Mouse (Mus musculus): ENCODE measurements at regions not wholly inside any gene's neighbourhood (a gene's known extent, or its start where the extent isn't known, plus 50 kb on each side); places are given as distances from the start of the nearest gene placed in this dataset.

DNA sequence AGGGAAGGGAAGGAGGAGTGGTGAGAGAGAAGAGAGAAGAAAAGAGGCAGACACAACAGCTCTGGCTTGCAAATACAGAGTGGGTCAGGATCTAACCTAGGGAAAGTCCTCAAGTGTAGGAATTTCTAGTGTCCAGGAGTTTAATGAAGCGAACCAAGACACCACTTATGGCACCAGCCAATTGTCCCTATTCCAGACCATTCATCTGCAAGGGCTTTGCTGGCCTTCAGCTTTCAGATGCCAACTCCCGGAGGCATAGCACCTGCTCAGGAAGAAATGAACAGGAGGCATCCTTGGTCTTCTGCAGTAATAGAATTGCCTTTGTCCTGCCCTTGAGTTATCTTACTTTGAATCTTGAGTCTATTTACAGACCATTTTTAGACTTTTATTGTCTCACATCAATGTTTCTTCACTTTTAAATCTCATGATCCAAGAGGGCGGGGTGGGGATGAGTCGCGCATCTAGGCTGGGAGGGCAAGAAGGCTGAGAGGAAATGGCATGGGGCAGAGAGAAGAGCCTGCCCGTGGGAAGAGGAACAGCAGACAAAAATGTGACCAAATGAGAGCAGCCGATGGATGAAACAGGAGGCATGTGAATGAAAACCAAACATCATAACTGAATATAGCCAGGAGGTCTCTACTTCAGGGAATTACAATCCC lies 190.1 kb upstream of the Hmga2 start:
- DNase-seq (ENCODE audit: low spot score) = no peak

DNA sequence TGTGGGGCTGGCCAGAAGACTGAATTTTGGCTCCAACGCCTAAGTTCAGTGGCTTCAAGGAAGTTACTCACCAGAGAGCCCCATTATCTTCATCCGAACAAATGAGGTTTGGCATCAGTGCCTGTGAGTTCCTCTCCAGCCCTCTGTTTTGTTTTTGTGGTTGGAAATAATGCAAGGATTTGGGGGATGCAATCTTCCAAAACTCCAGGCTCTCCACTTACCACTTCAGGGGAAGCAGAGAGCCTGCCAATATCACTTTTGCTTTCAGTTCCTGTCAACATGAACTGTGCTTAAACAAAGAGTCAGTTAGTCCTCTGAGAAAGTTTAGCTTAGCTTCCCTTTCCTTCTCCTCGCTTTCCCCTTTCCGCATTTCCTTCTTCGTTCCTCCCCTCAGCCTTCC lies 189.4 kb upstream of the Hmga2 start:
- DNase-seq (ENCODE audit: low spot score) = no peak

DNA sequence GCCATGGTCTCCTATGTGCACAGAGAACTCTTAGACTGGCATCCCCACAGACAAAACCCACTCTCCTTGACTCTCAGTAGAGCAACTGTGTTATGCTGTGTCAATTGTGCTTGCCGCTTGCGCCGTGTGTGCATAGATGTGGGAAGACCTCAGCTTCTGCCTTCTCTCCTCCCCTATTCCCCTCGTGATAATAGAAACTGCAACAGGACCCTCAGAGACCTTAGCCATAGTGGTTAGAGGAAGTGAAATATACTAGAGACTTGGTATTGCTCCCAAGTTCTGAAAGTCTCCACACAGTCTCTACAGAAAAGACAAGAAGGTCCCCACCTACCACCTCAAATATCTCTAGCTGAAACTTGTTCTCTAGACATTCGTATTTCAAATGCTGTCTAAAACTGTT lies 188.2 kb upstream of the Hmga2 start:
- no peak for DNase-seq (ENCODE audit: low spot score)

DNA sequence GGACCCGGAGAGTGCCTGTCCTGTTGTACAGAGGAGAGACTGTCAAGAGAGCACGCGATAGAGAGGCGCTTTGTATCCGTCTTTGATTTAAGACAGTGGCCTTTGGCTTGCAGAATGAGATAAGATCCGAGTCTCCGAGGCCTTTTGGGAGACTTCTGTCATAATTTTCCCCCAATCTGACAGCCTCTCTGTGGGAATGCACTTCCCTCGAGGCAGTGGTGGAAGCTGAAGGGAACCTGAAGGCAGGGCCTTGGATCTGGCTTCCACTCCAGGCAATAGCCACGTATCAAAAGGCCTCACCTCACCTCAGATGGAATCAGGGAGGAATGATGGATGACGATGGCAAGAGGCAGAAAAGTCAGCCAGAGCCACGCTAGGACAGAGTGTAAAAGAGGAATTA lies 187.1 kb upstream of the Hmga2 start:
- DNase-seq (ENCODE audit: low spot score) = no peak

DNA sequence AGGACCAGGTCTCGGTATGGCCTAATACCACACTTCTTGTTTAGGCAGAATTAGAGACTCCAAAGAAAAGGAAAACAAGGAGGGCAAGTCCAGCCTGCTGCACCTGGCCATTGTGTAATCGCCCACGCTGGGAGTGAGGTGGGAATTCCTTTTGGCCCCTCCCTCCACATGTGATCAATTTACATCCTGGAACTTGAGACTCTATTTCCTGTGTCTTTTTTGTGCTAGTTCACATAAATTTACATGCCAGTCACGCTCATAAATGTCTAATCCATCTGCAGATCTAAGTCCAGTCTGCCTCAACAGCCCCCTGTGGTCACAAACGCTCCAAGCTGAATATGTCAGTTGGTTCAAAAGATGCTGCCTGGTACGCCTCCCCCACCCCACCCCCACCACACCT lies 184.2 kb upstream of the Hmga2 start:
- DNase-seq (ENCODE audit: low spot score) = no peak

DNA sequence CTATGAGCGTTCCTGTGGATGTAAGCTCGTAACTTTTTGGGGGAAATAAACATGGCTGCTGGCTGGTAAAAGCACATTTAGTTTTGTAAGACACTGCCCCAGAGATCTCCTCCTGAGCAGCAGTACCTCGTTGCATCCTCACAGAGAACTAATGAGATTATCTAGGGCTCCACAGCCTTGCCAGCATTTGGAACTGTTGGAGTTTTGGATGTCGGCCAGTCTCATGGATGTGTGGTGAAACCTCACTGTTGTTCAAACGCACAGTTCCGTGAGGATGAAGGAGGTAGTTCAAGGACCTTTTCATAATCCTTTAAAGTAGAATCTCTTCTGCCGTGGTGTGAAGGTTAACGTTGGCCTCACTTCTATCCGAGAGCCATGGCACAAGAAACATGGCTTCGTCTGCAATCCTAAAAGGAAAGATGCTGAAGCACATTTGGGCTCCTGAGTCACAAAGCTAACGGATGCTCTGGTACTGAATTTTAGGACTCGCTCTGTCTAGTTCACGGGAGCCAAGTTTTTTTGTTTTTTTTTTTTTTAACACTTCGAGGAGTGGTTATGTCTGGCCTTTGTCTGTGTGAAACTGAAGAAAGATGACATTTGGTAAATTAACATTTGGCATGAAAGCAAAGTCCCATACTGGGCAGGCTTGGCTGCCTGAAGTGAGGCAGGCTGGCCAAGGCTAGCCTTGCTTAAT lies 179.1 kb upstream of the Hmga2 start:
- no peak for DNase-seq (ENCODE audit: low spot score)

DNA sequence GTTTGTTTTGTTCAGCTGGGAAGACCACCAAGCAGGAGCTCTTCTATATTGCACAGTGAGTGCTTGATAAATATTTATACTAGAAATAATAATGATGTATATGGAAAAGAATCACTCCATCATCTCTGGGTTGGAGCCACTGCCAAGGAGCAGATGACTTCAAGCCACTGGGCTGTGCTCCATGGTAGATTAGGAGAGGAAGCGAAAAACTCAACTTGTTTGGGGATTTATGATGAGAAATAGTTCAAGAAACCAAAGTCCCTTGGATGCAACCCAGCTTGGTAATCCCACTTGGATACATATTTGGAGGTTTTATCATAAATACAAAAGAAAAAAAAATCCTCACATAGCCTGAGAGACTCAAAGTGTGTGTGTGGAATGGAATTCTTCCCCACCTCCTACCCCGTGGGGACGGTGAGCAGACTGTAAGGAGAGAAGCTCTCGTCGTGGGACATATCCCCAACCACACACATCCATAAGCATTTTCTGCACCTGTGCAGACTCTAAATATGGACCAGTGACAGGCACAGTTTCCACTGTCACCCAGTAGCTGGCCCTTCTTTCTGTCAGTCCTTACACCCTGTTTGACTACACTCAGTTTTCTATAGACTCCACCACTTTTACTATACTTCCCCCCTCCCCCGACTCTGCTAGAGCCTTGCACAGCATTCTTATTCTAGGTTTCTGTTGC lies 176.4 kb upstream of the Hmga2 start:
- DNase-seq (ENCODE audit: low spot score) = no peak

DNA sequence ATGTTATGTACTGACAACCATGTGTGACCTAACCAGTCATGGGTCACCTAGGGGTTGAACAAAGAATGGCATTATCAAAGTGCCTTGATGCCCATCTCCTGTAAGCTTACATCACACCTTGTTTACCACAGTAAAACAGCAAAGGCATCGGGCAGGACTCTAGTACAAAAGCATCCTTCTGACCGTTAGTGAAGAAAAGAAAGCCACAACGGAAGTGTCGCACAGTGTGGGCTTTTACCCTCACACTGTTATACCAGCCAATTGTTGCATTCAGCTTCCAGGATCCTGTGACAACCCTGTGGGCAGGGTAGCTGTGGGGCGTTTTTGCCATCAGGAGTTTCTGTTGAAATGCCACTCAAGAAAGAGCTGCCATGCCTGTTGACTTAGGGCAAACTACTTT lies 175.6 kb upstream of the Hmga2 start:
- DNase-seq (ENCODE audit: low spot score) = no peak

DNA sequence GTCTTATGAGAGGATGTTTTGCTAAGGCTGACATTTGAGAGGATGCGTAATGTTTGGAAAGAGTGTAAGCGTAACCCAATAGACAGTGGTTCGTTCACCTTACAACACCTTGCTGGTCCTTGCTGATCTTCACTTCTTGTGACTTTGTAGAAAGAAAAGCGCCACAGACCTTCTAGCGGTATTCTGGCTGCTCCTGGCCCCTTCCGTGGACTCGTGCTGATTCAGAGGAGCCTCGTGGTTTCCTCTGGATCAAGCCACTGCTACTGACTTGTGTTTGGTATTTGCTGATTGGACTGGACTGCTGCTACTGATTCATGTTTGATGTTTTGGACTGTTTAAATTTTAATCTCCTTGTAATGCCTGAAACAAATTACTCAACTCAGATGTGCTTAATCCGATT lies 174.1 kb upstream of the Hmga2 start:
- no peak for DNase-seq (ENCODE audit: low spot score)

DNA sequence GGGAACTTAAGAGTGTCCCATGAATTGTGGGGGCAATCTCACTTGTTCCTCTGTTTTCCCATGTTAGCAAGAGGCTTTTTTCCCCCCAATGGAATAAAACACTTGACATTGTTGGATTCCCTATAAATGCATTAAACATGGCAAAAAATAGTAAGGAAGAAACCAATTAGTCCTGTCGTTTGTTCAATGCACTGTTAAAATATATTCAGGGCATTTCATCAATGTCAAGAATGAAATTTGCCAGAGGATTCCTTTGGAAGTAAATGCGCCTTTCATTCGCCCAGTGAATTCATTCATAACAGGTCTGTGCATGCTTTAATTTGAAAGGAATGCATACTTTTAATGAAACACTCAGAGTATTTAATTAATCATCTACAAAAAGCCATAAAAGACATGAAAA lies 172.5 kb upstream of the Hmga2 start:
- DNase-seq (ENCODE audit: low spot score) = no peak

DNA sequence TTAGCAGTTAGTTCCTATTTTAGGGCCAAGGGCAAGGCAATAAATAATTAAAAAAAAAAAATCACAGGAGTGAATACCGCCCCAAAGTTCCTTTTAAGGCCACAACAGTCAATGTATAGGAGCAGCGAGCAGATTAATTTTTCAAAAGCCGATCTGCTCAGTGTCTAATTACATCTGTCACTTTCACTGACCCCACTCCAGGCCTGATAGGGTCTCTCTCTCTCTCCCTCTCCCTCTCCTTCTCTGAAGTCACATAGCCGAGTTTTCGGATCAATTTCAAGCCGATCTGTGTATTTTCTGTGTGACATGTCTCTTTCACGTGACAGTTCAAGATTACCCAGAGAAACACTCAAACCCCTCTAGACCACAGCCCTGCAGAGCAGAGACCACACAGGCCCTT lies 171.8 kb upstream of the Hmga2 start:
- no peak for DNase-seq (ENCODE audit: low spot score)

DNA sequence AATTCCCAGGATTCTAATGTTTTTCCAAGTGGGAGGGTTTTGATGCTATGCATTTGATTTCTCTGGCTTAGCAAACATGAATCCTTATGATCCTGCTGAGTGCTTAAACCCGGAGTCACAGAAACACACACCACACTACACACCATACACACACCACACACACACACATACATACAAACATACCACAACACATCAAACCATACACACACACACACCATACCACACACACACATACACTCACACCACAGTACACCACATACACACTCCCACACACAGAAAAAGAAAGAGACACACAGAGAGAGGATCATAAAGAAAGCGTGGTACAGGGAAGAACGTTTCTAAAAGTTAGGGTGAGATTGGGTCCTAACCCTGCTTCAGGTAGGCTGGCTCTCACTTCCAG lies 171.1 kb upstream of the Hmga2 start:
- no peak for DNase-seq (ENCODE audit: low spot score)

DNA sequence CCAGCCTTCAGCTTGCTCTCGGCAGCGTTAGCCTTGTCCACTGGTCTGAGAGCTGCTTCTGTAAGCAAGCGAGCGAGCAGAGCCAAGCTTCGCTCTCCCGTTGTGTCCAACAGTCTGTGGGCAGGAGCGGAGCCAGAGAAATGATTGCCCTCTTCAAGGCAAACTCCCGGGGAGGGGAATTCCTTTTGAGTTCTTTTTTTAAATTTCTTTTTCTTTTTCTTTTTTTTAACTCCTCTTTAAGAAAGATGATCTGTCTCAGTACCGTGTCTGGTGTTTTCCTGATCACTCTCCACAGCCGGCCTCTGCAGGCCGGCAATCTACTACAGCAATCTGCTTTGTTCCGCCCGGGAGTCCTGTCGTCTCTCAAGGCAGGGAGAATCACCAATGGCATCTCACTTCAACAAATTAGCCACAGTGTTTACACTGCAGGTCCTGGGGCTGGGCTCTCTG lies 170.6 kb upstream of the Hmga2 start:
- no peak for DNase-seq (ENCODE audit: low spot score)

DNA sequence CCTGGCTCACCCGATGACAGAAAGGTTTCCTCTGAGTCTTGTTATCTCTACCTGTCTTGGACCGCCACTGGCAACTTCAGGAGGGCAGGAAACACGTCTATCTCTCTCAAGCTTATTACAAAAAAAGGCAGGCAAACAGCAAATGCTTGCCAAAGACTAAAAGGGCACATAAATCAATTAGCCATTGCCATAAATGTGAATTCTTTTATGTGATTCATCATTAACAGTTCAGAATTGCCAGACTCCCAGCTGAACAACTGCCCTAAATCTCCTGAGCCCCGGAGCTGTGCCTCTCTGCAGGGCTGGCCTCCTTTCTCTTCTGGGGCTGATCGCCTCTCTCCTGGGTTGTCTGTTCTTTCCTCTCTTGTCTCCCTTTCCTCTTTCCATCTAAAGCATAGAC lies 164.6 kb upstream of the Hmga2 start:
- no peak for DNase-seq (ENCODE audit: low spot score)

DNA sequence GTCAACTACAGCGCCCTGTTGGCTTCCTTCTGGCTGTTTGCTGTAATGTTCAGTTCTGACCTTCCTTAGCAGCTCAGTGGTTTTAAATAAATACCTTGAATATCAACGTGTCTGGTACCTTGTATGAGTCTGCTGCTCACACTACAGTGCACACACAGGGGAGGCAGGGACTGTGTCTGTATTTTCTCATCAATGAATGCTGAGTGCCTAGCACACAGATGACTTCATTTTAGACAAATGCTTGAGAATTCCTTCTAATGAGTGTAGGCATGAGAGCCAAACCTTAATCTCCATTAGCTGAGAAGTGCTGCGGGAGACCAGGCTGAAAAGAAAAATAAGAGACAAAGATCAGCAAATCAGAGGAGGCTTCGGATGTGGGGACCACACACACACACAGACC lies 162.0 kb upstream of the Hmga2 start:
- DNase-seq (ENCODE audit: low spot score) = no peak

DNA sequence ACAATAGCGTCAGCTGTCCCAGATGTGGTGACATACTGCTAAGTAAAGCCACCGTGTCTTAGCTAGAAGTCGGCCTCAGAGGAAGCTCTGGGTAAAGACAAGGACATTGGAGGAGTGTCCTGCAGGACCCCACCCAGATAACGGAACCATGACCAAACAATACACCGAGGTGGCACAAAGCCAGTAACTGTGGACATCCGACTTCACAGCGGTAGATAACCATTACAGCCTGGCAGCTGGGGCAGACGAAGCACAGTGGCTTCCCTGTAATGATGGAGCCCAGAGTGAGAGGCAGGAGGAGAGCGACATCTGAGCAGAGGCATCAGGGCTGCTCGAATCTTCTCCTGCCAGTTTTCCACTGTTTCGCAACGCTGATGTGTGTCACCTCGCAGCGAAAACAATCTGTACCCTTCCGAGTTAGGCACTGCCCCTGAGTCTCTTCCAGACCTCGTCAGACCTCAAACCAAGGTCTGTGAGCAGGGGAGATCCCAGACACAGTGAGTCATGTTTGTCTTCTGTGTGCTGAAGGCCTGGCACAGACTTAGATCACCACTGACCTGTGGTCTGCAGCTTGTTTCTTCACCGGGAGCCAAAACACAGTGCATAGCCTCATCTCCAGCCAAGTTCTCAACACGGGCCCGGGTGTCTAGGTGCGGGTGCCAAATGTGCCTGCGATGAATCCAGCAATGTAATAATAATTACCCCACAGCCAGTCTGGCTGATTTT lies 159.7 kb upstream of the Hmga2 start:
- no peak for DNase-seq (ENCODE audit: low spot score)

DNA sequence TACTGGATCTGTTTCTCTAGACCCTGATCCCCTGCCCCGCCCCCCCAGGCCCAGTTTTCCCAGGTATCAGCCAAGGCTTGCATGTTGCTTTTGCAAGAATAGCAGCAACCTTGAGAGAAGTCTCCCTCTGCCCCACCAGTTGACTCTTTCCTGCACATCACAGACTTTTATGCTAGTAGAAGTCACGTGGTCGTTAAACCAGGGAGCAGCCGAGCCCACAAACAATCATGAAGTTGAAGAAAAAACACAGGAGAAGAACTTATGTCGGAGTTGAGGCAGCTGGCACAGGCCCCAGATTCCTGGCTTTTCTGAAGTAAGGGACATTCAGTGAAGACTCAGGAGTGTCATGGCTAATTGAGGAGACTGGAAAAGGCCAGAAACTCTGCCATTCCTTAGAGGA lies 158.9 kb upstream of the Hmga2 start:
- no peak for DNase-seq (ENCODE audit: low spot score)

DNA sequence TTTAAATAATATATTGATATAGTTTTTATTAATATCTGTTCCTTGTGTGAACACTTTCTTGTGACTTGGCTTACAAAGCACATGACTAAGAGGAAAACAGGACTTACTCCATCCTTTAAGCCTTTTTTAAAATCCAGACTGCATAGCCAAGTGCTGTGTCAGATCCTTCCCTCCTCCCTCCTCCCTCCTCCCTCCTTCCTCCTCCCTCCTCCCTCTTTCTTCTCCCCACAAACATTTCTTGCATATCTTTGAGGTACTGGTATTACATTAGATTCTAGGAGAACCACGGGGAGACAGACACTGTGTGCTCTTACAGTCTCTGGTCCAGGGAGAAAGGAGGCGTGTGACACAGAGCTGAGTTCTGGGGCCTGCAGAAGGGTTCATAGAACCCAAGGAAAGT lies 155.8 kb upstream of the Hmga2 start:
- DNase-seq (ENCODE audit: low spot score) = no peak

DNA sequence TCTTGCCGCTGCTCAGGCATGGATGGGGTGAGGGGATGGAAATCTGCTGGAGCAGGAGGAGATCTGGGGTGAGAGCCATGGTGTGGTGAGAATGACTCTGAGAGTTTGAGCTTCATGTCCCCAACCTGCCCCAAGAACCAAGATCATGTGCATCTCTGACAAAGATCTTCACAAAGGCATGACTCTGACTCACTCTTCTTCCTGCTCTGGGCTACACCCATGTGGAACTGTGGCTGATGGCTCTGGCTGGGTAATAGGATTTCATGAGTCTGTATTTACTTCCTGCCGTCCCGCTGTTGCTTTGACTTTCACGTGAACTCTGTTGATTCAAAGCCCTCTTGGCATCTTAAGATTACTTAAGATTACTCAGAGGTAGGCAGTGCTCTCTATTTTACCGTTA lies 151.8 kb upstream of the Hmga2 start:
- DNase-seq (ENCODE audit: low spot score) = peak; percentile 36

DNA sequence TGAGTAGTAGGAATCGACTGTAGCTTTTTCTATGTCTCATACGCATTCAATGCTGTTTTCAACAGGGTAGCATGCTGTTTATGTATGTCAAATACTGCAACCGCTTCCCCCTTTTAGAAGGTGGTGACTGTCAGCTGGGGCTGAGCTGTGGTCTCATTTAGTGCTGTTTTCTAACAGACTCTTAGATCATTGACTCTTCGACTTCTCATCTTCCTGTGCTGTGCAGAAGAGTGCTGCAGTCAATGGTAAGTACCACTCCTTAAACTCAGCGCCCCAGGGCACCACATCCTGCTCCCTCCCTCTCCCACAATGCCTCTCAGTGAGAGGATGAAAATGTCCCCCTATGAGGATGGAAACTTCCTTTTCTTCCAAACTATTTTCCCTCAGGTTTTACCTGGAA lies 149.2 kb upstream of the Hmga2 start:
- DNase-seq (ENCODE audit: low spot score) = peak; percentile 78

DNA sequence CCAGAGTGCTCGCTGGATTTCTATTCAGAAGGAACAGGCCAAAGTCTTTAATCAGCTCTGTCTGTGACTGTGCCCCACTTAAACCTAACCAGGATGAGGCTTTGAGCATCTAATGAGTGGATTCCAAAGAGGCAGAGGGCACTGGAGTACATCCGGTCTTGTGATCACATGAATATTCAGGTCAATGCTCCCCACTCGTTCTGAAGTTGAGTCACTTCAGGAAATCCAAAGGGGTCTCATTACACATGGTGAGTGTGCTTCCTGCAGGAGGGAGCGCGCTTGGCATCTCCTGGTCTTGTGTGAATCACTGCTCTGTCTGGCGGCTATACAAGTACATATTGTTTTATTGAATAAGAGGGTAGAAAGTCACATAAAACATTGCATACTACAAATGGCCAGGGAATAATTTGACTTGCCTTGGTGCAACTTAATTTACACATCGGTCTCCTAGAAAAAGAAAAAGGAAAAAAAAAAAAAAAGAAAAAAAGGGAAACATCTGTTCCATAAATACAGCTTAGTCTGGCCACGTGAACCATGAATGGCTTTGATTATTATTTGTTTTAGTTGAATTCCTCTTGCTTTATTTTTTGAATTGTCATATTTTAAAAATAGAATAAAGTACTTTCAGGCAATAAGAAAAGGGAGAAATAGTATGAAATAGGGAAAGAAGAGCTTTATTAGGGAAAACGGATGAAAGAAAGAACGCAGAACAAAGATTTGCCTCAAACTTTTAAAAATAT lies 148.1 kb upstream of the Hmga2 start:
- DNase-seq (ENCODE audit: low spot score) = no peak

DNA sequence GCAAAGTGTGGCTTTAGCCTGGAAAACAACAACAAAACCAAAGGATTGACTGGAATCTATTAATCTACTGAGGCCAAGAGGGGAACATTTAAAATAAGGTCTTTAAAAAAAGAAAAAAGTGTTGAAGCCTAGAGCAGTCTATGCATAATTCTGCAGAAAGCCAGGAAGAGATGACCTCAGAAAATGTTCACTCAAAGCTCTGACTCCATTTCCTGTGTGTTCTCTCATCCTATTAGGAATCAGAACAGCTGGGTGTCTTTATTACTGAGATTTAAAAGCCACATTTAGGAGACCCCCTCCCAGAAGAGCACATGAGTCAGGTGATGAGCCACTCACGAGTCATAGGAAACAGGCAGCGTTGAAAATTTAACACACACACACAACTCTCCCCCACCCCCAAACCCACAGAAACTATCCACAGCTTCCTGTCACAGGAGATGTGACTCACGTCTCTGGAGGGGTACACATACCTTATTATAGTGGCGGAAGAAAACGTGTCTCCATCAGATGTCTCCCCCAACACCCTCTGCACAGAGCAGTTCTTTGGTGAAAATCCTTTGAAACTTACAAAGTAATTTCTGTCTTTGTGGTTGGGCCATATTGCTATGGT lies 140.2 kb upstream of the Hmga2 start:
- peak; percentile 83 for DNase-seq (ENCODE audit: low spot score)

All from T-cell, adult 2 months (primary cell).